Mouse (Mus musculus): ENCODE measurements around the gene Olfr749. TPM values are rescaled to one million over a fixed set of nuclear protein-coding genes. Genes with fewer than 3 reads are reported as not detected.

Olfr749 gene
- polyA plus RNA-seq, 1 experiment from 2014 or later: not detected

DNA sequence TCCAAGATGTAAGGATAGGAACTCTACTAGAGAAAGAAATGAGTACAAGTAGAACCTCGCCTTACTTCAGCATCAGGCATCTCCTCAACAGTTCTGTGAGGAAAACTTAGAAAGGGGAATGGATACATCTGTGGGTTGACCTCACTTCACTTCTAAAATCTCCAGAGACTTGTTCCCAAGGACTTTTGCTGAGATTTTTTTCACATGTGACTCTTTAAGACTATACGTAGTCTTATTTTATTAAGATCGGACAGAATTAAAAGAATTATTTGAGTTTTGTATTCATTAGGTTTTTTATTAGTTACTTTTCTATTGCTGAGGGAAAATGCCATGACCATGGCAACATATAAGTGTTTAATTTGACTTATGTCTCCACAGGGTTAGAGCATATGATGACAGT is 51.8 kb downstream of the Olfr749 start, which contains the start of gene Olfr747:
TSS of gene Olfr747 (minus strand) at position 101 of the 400 bp plus-strand sequence.
- Histone ChIP-seq H3K4me2 (replicated peaks; ENCODE audit: low read depth) (no peak within 1 kb of the TSS), H3K9me3 (ENCODE audit: control insufficient read depth) (no peaks in the 10 kb centered on the region), H3K27ac (ENCODE audit: low read depth, low read length) (no peak within 1 kb of the TSS), H3K4me3 (ENCODE audit: low read depth, low read length) (no peak within 1 kb of the TSS), H3K27me3 (replicated peaks; ENCODE audit: control insufficient read depth, insufficient read depth, low read length) (no peaks in the 10 kb centered on the region), H3K4me1 (replicated peaks; ENCODE audit: control insufficient read depth, insufficient read depth, low read length) (no peaks in the 10 kb centered on the region), H3K9ac (ENCODE audit: low read depth, low read length) (no peak within 1 kb of the TSS), H3K36me3 (ENCODE audit: control insufficient read depth, insufficient read depth) (no peaks in the 10 kb centered on the region)
- no peak for ATAC-seq
- WGBS: 90% methylated on average over 3 of the region's 3 CpGs
- TF ChIP-seq CTCF (IDR thresholded peaks at IDR 0.05; ENCODE audit: low read depth): no peak

Other genes starting within 250 kb of the Olfr749 start
- not detected in 2 replicates for gene Olfr742, start 241.5 kb downstream of the Olfr749 start, polyA plus RNA-seq (2015; fragmentation: Nextera tagmentation; extraction: Ambion mirVana)
- not detected in 2 replicates for gene Olfr743, start 223.3 kb downstream of the Olfr749 start, polyA plus RNA-seq (2015; fragmentation: Nextera tagmentation; extraction: Ambion mirVana)
- gene Olfr744, start 130.2 kb downstream of the Olfr749 start, polyA plus RNA-seq (2015; fragmentation: Nextera tagmentation; extraction: Ambion mirVana): not detected in 2 replicates
- not detected in 2 replicates for gene Olfr745, start 105.7 kb downstream of the Olfr749 start, polyA plus RNA-seq (2015; fragmentation: Nextera tagmentation; extraction: Ambion mirVana)
- not detected in 2 replicates for gene Olfr746, start 98.0 kb downstream of the Olfr749 start, polyA plus RNA-seq (2015; fragmentation: Nextera tagmentation; extraction: Ambion mirVana)
- not detected in 2 replicates for gene Olfr747, start 51.9 kb downstream of the Olfr749 start, polyA plus RNA-seq (2015; fragmentation: Nextera tagmentation; extraction: Ambion mirVana)
- not detected in 2 replicates for gene Olfr748, start 37.7 kb downstream of the Olfr749 start, polyA plus RNA-seq (2015; fragmentation: Nextera tagmentation; extraction: Ambion mirVana)
- gene Ttc5, start 40.4 kb upstream of the Olfr749 start, polyA plus RNA-seq (2015; fragmentation: Nextera tagmentation; extraction: Ambion mirVana): 30.5 and 31.0 TPM in 2 replicates
- gene Ccnb1ip1, start 62.6 kb upstream of the Olfr749 start, polyA plus RNA-seq (2015; fragmentation: Nextera tagmentation; extraction: Ambion mirVana): not detected in 2 replicates
- gene Parp2, start 62.7 kb upstream of the Olfr749 start, polyA plus RNA-seq (2015; fragmentation: Nextera tagmentation; extraction: Ambion mirVana): 35.4 and 36.7 TPM in 2 replicates
- gene Tep1, start 125.5 kb upstream of the Olfr749 start, polyA plus RNA-seq (2015; fragmentation: Nextera tagmentation; extraction: Ambion mirVana): 23.7 and 23.8 TPM in 2 replicates
- gene Klhl33, start 152.4 kb upstream of the Olfr749 start, polyA plus RNA-seq (2015; fragmentation: Nextera tagmentation; extraction: Ambion mirVana): 0.09 and 0.17 TPM in 2 replicates
- gene Osgep, start 179.8 kb upstream of the Olfr749 start, polyA plus RNA-seq (2015; fragmentation: Nextera tagmentation; extraction: Ambion mirVana): 56.8 and 57.8 TPM in 2 replicates
- 71.0 and 74.1 TPM in 2 replicates for gene Apex1, start 179.9 kb upstream of the Olfr749 start, polyA plus RNA-seq (2015; fragmentation: Nextera tagmentation; extraction: Ambion mirVana)
- gene Pip4p1, start 185.8 kb upstream of the Olfr749 start, polyA plus RNA-seq (2015; fragmentation: Nextera tagmentation; extraction: Ambion mirVana): 51.2 and 51.4 TPM in 2 replicates
- gene Pnp, start 186.0 kb upstream of the Olfr749 start, polyA plus RNA-seq (2015; fragmentation: Nextera tagmentation; extraction: Ambion mirVana): 138 and 143 TPM in 2 replicates
- not detected in 2 replicates for gene Gm49342, start 199.4 kb upstream of the Olfr749 start, polyA plus RNA-seq (2015; fragmentation: Nextera tagmentation; extraction: Ambion mirVana)
- gene Pnp2, start 210.9 kb upstream of the Olfr749 start, polyA plus RNA-seq (2015; fragmentation: Nextera tagmentation; extraction: Ambion mirVana): 32.3 and 32.5 TPM in 2 replicates